Mouse (Mus musculus): Measurements from ENCODE around the gene Elavl3.

Elavl3 gene

DNA sequence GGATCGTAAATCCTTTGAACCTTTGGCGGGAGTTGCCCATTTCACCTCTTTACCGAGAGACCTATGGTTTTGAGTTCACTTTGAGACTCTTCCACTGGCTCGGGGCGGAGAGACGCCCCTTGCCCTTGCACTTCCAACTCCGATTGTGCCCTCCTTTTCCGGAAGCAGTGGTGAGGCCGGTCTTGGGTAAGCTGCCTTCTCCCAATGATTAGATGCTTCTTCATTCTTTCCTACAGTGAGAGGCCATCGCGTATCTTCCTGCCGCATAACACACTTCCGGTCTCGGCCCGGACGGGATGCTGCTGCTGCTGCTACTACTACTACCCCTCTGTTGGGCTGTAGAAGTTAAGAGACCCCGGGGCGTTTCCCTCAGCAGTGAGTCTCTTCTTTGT lies 48.7 kb downstream of the Elavl3 start:
- DNase-seq (ENCODE audit: low read depth) = no peak

DNA sequence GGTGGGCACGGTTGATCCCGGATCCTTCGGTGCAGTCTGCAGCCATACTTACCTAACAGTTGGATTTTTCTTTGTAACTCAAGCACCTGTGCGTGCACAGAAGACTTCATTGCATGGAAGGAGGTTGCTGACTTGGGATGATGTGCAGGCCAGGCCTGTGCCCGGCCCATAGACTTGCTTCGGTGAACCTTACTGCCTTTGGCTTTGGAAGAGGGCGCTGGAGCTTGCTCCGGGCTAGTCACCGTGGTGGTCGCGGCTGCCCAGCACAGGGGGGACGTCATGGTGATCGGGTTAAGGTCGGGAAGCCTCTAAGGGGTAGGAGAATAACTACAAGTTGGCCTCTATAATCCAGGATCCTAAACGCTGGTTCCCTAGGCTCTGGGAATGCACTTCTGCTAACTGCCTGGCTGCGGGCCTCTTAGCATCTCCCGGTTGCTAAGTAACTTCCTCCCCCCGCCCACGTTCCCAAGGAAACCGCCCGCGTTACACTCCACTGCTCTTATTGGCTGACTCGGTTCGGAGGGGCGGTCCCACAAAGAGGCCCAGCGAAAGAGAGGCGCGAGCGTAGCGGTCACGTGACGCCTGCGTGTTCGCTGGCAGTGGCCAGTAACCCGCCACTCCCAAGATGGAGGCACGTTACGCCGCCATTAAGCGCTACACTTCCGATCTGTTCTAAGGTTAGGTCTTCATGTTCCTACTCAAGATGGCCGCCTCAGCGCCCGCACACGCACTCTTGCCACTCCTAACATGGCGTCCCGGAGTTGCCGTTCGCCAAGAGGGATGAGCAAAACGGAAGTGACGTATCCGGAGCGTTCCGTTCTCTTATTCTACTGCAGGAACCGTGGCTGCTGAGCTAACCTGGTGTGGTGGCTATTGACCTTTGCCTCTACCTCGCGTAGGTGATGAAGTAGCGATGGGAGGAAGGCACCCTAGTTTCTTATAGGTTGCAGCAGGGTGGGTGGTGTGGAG lies 49.3 kb downstream of the Elavl3 start, which contains the start of the genes Ccdc151 and Prkcsh:
Gene Ccdc151 (minus strand): TSS at position 441 of the 969 bp plus-strand sequence.
Gene Prkcsh (plus strand): TSS at position 613 of the 969 bp plus-strand sequence.
- peak; percentile 100 for DNase-seq (ENCODE audit: low read depth)

DNA sequence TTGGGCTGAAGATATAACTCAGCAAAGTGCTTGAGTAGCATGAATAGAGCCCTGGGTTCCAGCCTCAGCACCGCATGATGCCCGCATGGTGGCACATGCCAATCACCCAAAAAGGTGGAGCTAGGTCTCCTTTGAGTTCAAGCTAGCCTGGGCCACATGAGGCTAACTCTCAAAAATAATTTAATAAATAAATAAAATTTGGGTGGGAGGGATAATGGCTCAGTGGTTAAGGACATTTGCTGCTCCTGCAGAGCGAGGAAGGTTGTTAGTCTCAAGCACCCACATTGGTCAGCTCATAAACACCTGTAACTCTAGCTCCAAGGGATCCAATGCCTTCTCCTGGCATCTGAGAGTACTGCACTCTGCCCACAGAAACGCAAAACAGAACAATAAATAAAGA lies 50.2 kb downstream of the Elavl3 start:
- no peak for DNase-seq (ENCODE audit: low read depth)

DNA sequence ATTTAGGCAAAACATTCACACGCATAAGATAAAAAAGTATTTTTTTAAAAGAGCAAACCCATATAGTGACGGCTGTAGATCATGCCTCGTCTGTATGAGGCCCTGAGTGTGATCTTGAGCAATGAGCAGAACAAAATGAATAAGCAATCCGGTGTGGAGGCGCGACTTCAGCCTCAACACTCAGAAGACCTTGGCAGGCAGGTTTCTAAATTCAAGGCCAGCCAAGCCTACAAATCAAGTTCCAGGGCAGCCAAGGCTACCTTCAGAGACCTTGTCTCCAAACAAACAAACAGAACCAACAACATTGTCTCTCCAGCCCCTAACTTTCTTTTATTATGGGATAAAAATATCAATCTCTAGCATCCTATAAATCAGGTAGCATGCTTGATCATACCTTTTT lies 51.5 kb downstream of the Elavl3 start:
- DNase-seq (ENCODE audit: low read depth) = no peak

DNA sequence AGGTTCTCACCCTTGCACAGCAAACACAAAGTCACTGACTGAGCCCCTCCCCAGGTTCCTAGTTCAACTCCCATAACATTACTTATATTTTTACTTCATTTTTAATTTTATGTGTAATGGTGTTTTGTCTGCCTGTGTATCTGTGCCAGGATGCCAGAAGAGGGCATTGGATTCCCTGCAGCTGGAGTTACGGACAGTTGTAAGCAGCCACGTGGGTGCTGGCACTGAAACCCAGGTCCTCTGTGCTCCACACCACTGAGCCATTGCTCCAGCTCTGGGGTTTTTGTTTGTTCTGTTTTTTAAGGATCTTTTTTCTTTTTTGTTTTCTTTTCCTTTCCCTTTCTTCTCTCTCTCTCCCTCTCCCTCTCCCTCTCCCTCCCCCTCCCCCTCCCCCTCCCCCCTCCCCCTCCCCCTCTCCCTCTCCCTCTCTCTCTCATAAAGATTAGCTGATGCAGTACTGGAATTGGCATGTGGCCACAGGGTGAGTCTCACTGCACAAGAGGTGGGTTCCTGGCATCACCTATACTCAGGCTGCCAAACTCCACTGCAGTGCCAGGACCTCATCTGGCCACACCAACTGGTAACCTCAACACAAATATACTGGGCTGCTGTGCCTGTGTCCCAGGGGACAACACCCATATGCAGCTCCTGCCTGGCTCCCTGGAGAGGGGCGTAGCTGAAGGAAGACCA lies 55.5 kb downstream of the Elavl3 start:
- DNase-seq (ENCODE audit: low read depth) = no peak

DNA sequence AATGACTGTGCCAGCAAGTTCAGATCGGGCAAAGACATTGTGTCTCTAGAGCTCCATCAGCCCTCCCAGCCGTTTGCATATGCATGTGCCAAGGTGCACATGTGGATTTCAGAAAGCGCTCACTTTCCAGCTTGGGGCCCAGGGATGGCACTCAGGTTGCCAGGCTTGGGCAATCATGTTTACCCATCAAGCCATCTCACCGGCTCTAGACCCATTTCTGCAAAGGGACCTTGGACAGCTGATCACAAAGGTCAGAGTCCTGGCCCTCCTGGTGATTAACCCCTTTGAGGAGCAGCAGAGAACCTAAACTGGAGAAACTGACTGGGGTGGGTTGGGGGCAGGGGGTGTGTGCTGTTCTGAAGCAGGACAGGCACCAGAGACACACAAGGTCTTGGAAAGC lies 59.6 kb downstream of the Elavl3 start:
- DNase-seq (ENCODE audit: low read depth) = no peak

DNA sequence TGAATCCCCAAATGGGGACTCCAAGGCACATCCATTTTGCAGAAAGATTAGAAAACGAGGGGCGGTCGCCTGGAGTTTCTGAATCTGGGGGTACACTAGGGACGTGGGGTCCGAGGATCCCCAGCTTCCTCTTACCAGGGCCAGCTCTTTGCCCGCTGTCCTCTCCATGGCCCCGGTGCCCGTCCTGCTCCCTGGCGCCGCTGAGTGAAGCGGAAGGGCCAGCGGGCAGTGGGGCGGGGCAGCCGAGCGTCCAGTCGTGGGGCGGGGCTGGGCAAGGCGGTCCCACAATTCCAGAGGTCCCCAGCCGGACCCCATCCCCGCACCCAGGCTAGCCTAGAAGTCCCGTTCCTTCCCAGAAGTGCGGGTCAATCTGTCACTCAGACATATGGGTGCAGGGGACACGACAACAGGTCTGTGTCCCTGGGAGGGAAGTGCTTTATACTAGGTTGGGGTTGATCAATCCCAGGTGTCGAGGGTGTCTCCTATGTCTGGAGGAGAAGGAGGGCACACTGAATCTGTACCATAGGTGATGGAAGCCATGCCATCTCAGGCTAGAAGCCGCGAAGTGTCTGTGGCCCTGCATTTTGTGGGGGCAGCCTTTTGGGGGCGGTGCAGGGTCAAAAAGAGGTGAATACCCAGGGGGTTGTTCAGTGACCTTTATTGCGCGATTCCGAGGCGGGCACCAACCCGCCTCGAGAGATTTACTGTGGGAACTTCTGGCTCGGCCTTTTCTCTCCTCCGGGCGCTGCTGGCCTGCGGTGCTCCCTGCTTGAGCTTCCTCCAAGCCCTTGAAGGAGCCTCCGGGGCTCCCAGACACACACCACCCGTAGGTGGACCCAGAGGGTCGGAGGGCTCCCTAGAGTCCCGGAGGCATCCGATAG lies 62.4 kb downstream of the Elavl3 start, which contains the start of gene Rgl3:
Gene Rgl3 (minus strand): TSS at position 217 of the 881 bp plus-strand sequence.
- peak; percentile 10 for DNase-seq (ENCODE audit: low read depth)

DNA sequence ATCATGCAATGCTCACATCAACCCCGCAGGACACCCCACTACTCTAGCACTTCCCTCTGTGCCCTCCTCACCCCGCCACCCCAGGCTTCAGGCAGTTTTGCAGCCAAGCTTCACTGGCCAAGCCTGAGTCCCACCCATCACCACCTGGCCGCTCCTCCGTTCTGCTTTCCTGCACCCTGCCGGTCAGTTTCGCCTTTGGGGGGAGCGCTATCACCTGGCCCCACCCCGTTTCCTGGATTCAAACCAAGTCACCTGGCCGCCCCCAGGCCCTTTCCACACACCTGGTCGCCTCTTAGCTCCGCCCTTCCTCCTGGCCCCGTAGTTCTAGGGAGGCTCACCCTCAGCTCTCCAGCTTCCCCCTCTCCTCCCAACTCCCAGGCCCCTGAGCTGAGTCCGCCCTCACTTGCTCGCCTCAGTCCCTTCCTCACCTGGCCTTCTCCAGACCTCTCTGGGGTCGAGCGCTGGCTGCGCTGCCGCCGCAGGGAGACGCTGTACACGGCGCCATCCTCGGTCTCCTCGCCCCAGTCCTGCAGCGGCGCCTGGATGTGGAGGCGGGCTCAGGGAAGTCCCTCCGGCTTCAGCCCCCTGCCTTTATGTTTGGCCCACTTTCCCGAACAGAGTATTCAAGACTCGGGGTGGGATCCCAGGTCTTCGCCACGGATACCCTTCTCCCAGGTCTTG lies 63.3 kb downstream of the Elavl3 start:
- no peak for DNase-seq (ENCODE audit: low read depth)

DNA sequence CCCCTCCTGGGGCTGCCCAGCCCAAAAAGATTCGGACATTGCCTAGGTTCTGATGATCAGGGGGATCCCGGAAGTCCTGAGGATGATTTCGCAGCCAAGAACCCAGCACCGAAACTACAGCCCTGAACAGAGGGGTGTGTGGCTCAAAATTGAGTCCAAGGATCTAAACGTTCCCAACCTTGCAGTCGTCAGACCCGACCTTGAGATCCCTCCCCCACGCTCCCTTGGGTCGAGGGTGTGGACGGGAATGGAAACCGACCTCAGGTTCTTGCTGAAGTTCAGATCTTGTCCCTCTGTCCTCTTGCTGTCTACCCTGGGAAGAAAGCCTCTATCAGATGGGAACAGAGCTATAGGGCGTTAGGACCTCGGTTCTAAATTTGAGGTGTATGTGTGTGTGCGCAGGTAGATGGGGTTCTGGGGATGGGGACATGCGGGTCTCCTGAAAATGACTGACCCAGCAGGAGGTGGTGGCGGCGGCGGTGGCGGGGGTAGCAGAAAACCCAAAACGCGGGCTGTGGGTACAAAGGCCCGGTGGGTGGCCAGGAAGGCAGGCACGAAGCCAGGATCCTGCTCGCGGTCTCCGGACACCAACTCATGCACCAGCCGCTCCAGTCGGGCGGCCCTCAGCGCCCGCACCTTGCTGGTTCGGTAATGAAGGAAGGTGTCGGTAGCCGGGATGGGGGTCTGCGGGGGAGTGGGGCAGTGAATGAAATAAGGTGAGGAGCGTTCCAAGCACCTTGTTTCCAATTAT lies 64.1 kb downstream of the Elavl3 start:
- no peak for DNase-seq (ENCODE audit: low read depth)

DNA sequence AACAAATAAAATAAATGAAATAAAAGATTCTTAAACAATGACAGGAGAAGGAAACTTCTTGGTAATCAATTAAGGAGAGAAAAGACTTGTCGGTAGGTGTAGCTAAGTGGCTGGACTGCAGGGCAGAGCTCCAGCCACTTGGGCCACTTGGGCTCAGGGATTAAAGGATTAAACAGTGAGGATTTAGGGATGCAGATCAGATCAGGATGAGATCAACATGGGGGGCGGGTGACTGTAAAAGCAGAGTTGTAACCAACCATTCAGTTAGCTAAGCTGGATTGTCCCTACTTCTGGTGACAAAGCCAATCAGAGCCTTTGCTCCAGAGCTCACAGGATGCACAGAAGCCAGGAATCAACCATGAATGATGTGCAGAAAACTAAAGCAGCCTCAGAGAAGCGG lies 67.9 kb downstream of the Elavl3 start:
- DNase-seq (ENCODE audit: low read depth) = no peak

DNA sequence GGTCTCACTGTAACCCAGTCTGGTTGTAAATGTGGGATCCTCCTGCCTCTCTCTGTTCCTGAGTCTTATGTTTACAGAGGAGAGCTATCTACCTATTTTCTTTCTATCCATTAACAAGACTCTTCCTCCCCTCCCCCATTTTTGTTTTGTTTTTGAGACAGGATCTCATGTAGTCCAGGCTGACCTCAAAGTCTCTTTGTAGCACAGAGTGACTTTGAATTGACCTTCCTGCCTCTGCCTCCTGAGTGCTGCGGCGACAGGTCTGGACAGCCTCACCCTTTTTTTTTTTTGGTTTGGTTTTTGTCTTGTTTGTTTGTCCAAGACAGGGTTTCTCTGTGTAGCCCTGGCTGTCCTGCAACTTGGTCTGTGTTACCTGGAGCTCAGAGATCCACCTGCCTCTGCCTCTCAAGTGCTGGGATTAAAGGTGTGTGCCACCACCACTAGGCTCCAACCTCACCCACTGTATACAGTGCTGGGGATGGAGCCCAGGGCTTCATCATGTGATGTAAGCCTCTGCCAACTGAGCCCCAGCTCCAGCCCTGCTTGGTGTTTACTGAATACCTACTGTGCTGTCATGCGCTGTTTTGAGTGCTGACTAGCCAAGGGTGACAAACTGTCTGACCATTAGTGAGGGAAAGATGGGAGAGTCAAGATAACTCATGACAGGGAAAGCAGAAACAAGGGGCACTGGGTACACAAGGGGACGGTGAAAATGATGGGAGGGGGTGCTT lies 73.3 kb downstream of the Elavl3 start:
- no peak for DNase-seq (ENCODE audit: low read depth)

DNA sequence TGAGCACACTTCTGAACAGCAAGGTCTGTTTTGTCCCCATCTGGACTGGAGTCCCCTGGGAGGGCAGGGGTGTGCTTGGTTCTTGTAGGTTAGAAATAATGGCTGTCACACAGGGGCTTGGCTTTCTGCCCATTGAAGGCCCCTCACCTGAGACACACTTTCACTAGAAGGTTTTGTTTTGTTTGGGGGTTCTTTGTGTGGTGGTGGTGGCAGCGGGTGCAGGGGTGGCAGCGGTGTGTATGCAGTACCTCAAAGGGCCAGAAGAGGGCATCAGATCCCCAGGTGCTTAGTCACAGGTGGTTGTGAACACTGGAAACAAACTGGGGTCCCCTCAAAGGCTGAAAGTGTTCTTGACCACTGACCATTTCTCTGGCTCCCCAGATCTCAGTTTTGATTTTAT lies 73.9 kb downstream of the Elavl3 start:
- DNase-seq (ENCODE audit: low read depth) = no peak

DNA sequence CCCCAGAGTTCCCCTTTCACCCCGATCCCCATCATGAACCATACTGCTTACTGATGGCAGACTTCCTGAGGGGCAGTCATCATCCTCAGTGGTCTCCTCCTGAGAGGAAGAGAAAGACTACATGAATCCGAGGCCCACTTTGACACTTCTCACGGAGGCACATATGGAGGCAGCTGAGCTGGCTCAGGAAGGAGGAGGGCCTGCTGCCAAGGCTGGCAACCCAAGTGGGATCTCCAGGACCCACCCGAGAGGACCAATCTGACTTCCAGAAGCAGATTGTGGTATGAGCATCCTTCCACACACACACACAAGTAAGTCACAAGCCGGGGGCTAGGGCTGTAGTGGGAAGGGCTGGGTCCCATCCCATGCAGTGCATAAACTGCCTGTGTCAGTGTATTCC lies 74.5 kb downstream of the Elavl3 start:
- no peak for DNase-seq (ENCODE audit: low read depth)

DNA sequence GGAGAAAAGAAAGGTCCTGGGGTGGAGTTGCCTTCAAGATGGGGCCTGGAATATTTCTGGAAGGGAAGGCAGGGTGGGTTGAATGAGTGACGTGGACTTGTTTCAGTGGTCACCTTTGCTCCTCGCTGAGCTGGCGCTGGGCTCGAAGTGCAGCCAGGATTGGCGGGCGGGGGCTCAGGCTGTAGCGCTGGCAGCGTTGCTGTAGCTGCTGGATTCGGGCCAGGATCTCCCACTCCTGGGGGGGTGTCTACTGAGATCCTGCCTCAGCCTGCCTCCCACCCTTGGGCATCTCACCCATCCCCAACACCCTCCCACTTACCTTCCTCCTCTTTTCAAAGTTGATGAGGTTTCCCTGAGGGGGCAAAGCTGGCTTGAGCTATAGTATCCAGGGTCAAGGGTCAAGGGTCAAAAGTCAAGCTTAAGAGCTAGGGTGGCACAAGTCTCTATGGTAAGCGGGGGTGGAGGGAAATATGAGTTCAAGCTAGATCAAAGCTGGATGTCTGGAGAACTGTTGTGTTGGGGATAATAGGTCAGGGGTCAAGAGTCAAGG lies 75.1 kb downstream of the Elavl3 start:
- no peak for DNase-seq (ENCODE audit: low read depth)

DNA sequence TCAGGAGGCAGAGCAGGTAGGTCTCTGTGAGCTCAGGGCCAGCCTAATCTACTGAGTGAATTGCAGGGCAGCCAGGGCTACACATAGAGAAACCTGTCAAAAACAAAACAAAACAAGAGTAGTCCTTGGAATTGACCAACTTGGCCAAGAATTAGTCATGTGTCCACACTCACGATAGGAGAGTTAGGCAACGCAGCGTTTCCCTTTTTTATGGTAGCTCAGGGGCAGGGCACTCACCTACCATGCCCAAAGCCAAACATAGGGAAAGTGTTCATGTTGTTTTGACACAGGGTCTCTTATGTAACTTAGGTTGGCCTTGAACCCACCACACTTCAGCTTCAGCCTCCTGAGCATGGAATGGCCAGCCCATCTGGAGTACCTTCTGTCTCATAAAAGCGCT lies 82.5 kb downstream of the Elavl3 start:
- DNase-seq (ENCODE audit: low read depth) = no peak

DNA sequence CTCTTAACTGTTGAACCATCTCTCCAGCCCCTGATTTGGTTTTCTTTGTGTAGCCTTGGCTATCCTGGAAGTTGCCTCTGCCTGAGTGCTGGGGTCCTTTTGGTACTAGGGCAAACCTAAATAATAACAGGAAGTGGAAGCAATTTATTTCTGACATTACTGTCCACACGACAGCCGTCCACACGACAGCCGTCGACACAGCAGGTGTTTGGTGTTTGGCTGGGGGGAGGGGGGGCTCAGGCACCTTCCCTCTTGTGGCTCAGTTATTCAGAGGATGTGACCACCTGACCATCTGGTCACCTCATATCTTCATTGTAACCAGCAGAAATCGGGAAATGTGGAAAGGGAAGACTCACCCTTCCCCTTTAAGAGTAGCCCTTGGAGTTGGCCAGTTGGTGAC lies 82.9 kb downstream of the Elavl3 start:
- no peak for DNase-seq (ENCODE audit: low read depth)
